In the genomic region with DNA sequence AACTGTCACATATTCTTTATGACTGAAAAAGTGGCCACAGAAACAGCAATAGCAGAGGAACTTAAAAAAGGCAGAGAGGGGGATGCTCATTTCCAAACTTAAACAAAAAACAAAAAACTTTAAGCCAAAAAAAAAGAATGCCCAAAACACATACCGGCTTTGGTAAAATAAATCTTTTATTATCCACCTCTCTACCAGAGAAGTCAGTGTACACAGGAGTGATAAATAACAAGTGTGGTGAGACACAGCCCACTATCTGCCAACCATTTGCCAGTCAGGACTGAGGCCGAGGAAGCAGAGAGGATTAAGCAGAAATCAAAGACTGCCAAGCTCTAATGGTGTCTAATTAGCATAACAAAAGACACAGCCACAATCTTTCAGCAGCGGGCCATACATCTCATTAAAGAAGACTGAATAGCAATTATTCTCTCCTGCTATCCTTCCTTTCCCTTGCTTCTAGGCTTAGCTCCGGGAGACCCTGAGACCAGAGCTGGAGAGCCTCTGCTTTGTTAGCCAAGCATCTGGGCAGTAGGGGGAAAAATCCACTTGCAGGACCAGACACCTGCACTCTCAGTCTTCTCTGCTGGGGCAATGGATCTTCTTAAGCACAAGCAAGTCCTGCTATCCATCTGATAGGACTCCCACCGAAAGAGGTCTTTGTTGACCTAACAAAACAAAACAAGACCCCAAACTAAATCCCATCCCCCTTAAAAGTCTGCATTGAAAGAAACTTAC, we compare ENCODE assay signal across 12 mouse cellular contexts.
A peak's percentile ranks its signal among the peaks of the same experiment; 100 is the strongest.
DNase-seq lines count a peak whose midpoint lies in the region; ATAC-seq and TF ChIP-seq lines count a peak whose summit lies in the region.
"Had no signal": no experiment of that assay in that cellular context is flagged by ENCODE, and none has a peak within 500 bp of the region (broad histone marks: within the 10 kb centered on the region; RNA-seq: fewer than 3 reads in every experiment).

No protein-coding gene starts in this region.

- no peaks in the 10 kb centered on the region for H3K27me3 ChIP-seq in heart, embryonic 13.5 days (replicated peaks)
- no peaks in the 10 kb centered on the region for H3K27me3 ChIP-seq in heart, embryonic 11.5 days (ENCODE audit: control insufficient read depth, insufficient read depth, low read length)
- H3K27me3 ChIP-seq in embryonic facial prominence, embryonic 14.5 days (replicated peaks; ENCODE audit: control insufficient read depth, insufficient read depth, low read length) = no peaks in the 10 kb centered on the region
- no peaks in the 10 kb centered on the region for H3K27me3 ChIP-seq in hindbrain, postnatal 0 days (ENCODE audit: insufficient read depth, low read length)
- no peaks in the 10 kb centered on the region for H3K27me3 ChIP-seq in intestine, embryonic 15.5 days (replicated peaks)

- peak overlapping the region; percentile 9 for H3K9ac ChIP-seq in heart, embryonic 13.5 days
- no peak overlapping the region for H3K9ac ChIP-seq in heart, embryonic 11.5 days (ENCODE audit: low read depth, low read length)
- H3K9ac ChIP-seq in embryonic facial prominence, embryonic 14.5 days (ENCODE audit: low read depth, low read length) = no peak overlapping the region
- H3K9ac ChIP-seq in hindbrain, postnatal 0 days (replicated peaks; ENCODE audit: low read length) = no peak overlapping the region
- H3K9ac ChIP-seq in intestine, embryonic 15.5 days = no peak overlapping the region

- no peak for ATAC-seq in heart, embryonic 13.5 days (ENCODE audit: extremely low read depth, insufficient number of reproducible peaks, low FRiP score, low TSS enrichment)
- ATAC-seq in heart, embryonic 11.5 days (replicated peaks; ENCODE audit: insufficient number of reproducible peaks, low FRiP score, low TSS enrichment) = no peak
- ATAC-seq in embryonic facial prominence, embryonic 14.5 days (ENCODE audit: low read depth) = peak; percentile 44; the same call in 1 of the 2 replicates
- peak; percentile 90 for ATAC-seq in hindbrain, postnatal 0 days
- no peak for ATAC-seq in intestine, embryonic 15.5 days
- no peak for ATAC-seq in CD4-positive, CD25-positive, alpha-beta regulatory T cell, adult 4 months

- H3K4me3 ChIP-seq in heart, embryonic 13.5 days = no peak overlapping the region
- H3K4me3 ChIP-seq in heart, embryonic 11.5 days (ENCODE audit: low read depth, low read length) = no peak overlapping the region
- no peak overlapping the region for H3K4me3 ChIP-seq in embryonic facial prominence, embryonic 14.5 days (ENCODE audit: low read depth, low read length)
- no peak overlapping the region for H3K4me3 ChIP-seq in hindbrain, postnatal 0 days (ENCODE audit: low read length)
- no peak overlapping the region for H3K4me3 ChIP-seq in olfactory bulb, adult 2 months (ENCODE audit: insufficient read depth, low read depth, low read length)
- no peak overlapping the region for H3K4me3 ChIP-seq in intestine, embryonic 15.5 days (replicated peaks)
- H3K4me3 ChIP-seq: erythroblast, embryonic 14.5 days had no signal

- H3K36me3 ChIP-seq in heart, embryonic 13.5 days = no peaks in the 10 kb centered on the region
- H3K36me3 ChIP-seq in heart, embryonic 11.5 days (ENCODE audit: control insufficient read depth, insufficient read depth, low read length) = no peaks in the 10 kb centered on the region
- H3K36me3 ChIP-seq in embryonic facial prominence, embryonic 14.5 days (ENCODE audit: control insufficient read depth, insufficient read depth, low read length) = no peaks in the 10 kb centered on the region
- H3K36me3 ChIP-seq in hindbrain, postnatal 0 days (ENCODE audit: insufficient read depth, low read length) = no peaks in the 10 kb centered on the region
- no peaks in the 10 kb centered on the region for H3K36me3 ChIP-seq in intestine, embryonic 15.5 days

- no peaks in the 10 kb centered on the region for H3K9me3 ChIP-seq in heart, embryonic 13.5 days
- H3K9me3 ChIP-seq in heart, embryonic 11.5 days (replicated peaks; ENCODE audit: control insufficient read depth, low read length) = no peaks in the 10 kb centered on the region
- H3K9me3 ChIP-seq in embryonic facial prominence, embryonic 14.5 days (ENCODE audit: control insufficient read depth, low read length) = no peaks in the 10 kb centered on the region
- H3K9me3 ChIP-seq in hindbrain, postnatal 0 days (ENCODE audit: low read length) = no peaks in the 10 kb centered on the region
- H3K9me3 ChIP-seq in intestine, embryonic 15.5 days = no peaks in the 10 kb centered on the region

- no peak for TF ChIP-seq POLR2A in olfactory bulb, adult 2 months (IDR thresholded peaks at IDR 0.05; ENCODE audit: insufficient read depth, low read depth, low read length)

- 22% methylated on average over 5 of the region's 5 CpGs for WGBS in heart, embryonic 13.5 days
- WGBS in heart, embryonic 11.5 days (ENCODE audit: insufficient replicate concordance) = 20% methylated on average over 5 of the region's 5 CpGs
- 16% methylated on average over 5 of the region's 5 CpGs for WGBS in embryonic facial prominence, embryonic 14.5 days
- 8% methylated on average over 5 of the region's 5 CpGs for WGBS in hindbrain, postnatal 0 days
- 18% methylated on average over 5 of the region's 5 CpGs for WGBS in olfactory bulb, adult 2 months
- 24% methylated on average over 5 of the region's 5 CpGs for WGBS in intestine, embryonic 15.5 days

- peak; percentile 57 for DNase-seq in embryonic facial prominence, embryonic 14.5 days (ENCODE audit: low spot score)
- DNase-seq in hindbrain, postnatal 0 days (ENCODE audit: low spot score) = peak; percentile 73
- no peak for DNase-seq in ovary, postnatal 14 days (ENCODE audit: low spot score)
- DNase-seq: cerebellum, adult 18-20 months; heart, adult 18-20 months had no signal

- H3K4me2 ChIP-seq in heart, embryonic 13.5 days = no peak overlapping the region
- no peak overlapping the region for H3K4me2 ChIP-seq in heart, embryonic 11.5 days
- H3K4me2 ChIP-seq in embryonic facial prominence, embryonic 14.5 days (ENCODE audit: low read depth, low read length) = no peak overlapping the region
- no peak overlapping the region for H3K4me2 ChIP-seq in hindbrain, postnatal 0 days (ENCODE audit: low read depth, low read length)
- H3K4me2 ChIP-seq in intestine, embryonic 15.5 days (replicated peaks) = no peak overlapping the region

- peak overlapping the region; percentile 39; the same call in 1 of the 2 replicates for H3K27ac ChIP-seq in heart, embryonic 13.5 days (replicated peaks)
- no peak overlapping the region for H3K27ac ChIP-seq in heart, embryonic 11.5 days (ENCODE audit: low read depth, low read length)
- H3K27ac ChIP-seq in embryonic facial prominence, embryonic 14.5 days (replicated peaks; ENCODE audit: low read depth, low read length) = no peak overlapping the region
- peak overlapping the region; percentile 69 for H3K27ac ChIP-seq in hindbrain, postnatal 0 days
- H3K27ac ChIP-seq in olfactory bulb, adult 2 months (ENCODE audit: insufficient read depth, low read depth, low read length) = peak overlapping the region; percentile 68
- no peak overlapping the region for H3K27ac ChIP-seq in intestine, embryonic 15.5 days
- H3K27ac ChIP-seq: kidney, postnatal 0 days had no signal

- H3K4me1 ChIP-seq in heart, embryonic 13.5 days = peaks cover 33% of the 10 kb centered on the region
- peaks cover 12% of the 10 kb centered on the region; the same call in 1 of the 2 replicates for H3K4me1 ChIP-seq in heart, embryonic 11.5 days (ENCODE audit: control insufficient read depth, insufficient read depth, low read length)
- peaks cover 10% of the 10 kb centered on the region; the same call in 1 of the 2 replicates for H3K4me1 ChIP-seq in embryonic facial prominence, embryonic 14.5 days (ENCODE audit: control insufficient read depth, insufficient read depth, low read length)
- H3K4me1 ChIP-seq in hindbrain, postnatal 0 days (ENCODE audit: insufficient read depth, low read length) = no peaks in the 10 kb centered on the region
- peaks cover 5% of the 10 kb centered on the region for H3K4me1 ChIP-seq in olfactory bulb, adult 2 months (ENCODE audit: control insufficient read depth, insufficient read depth, low read length)
- no peaks in the 10 kb centered on the region for H3K4me1 ChIP-seq in intestine, embryonic 15.5 days (replicated peaks)

- no peak for TF ChIP-seq CTCF in hindbrain, postnatal 0 days (IDR thresholded peaks at IDR 0.05; ENCODE audit: low read depth)
- TF ChIP-seq CTCF in olfactory bulb, adult 2 months (IDR thresholded peaks at IDR 0.05; ENCODE audit: insufficient read depth, low read depth, low read length) = no peak

Comparison
In these comparisons a context has a peak if more than half of its experiments do, and no peak if none do; other contexts are left out.
1. H3K27ac ChIP-seq: peak in heart, embryonic 13.5 days (single experiment), hindbrain, postnatal 0 days (single experiment) and olfactory bulb, adult 2 months (single experiment); none in heart, embryonic 11.5 days (single experiment), embryonic facial prominence, embryonic 14.5 days (single experiment) and intestine, embryonic 15.5 days (single experiment).
2. ATAC-seq: peak in embryonic facial prominence, embryonic 14.5 days (single experiment) and hindbrain, postnatal 0 days (single experiment); none in heart, embryonic 13.5 days (single experiment), heart, embryonic 11.5 days (single experiment), intestine, embryonic 15.5 days (single experiment) and CD4-positive, CD25-positive, alpha-beta regulatory T cell, adult 4 months (single experiment).